Mouse (Mus musculus): Measurements from ENCODE around the gene Wtip.

- no peak for TF ChIP-seq CTCF (IDR thresholded peaks at IDR 0.05; ENCODE audit: borderline replicate concordance, insufficient read depth, low read length)
- no peak for TF ChIP-seq POLR2A (IDR thresholded peaks at IDR 0.05; ENCODE audit: low read depth, low read length)
Observed at GRCm38 (mm10) chr7:34094911-34095481, 38.1 kb downstream of the Wtip start, which contains the start of gene Scgb1b30.
